Mouse (Mus musculus): ENCODE results near the gene Adamts12. TPM values are rescaled to one million over a fixed set of nuclear protein-coding genes. Genes with fewer than 3 reads are reported as not detected.

Gene Adamts12
- polyA plus RNA-seq, 1 experiment, result 0.15 TPM

DNA sequence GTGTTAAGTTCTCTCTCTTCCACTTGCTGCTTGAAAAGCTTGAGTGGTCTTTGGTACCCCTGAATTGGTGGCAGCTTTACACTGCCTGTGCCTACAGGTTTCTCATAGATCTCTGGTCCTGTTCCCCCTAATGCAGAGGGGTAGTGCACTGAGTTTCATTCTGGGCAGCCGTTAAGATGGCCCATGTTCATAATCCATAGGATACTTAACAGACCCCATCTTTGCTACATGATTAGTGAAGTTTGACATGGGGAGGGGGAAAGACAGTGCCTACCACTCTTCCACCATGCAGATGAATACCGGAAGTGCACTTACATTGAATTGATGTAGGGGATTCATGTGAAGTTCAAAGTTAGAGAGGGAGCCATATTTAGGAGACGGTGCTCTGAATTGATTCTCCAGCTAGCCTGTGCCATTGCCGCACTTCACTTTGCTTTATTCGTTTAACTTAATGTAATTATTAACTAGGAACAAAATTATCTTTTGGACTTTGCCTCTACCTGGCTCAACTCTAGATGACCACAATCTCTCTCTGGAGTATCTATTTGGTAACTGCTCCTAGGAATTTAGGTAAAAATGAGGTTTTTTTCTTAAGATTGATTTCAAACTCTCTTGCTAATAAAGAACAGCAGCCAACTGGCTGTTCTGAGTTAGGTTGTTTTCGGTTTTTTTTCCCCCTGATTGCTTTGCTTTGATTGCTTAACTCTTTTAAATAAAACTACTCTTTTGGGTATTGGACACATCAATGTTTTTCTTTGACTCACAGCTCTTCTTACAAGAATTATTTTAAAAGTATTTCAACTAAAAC, 214.9 kb downstream of the Adamts12 start:
- no peak for TF ChIP-seq CTCF (IDR thresholded peaks at IDR 0.05; ENCODE audit: borderline replicate concordance, insufficient read depth, low read depth, low read length)
- no peak for DNase-seq
- H3K27ac ChIP-seq (ENCODE audit: insufficient read depth, low read length), result no peak overlapping the region
- H3K4me1 ChIP-seq (ENCODE audit: control insufficient read depth, insufficient read depth, low read length), result no peaks in the 10 kb centered on the region
- WGBS, result 94% methylated on average over 6 of the region's 6 CpGs
- H3K27me3 ChIP-seq (ENCODE audit: control insufficient read depth, insufficient read depth, low read length), result no peaks in the 10 kb centered on the region
- H3K4me3 ChIP-seq (replicated peaks; ENCODE audit: insufficient read depth, low read depth, low read length), result no peak overlapping the region

DNA sequence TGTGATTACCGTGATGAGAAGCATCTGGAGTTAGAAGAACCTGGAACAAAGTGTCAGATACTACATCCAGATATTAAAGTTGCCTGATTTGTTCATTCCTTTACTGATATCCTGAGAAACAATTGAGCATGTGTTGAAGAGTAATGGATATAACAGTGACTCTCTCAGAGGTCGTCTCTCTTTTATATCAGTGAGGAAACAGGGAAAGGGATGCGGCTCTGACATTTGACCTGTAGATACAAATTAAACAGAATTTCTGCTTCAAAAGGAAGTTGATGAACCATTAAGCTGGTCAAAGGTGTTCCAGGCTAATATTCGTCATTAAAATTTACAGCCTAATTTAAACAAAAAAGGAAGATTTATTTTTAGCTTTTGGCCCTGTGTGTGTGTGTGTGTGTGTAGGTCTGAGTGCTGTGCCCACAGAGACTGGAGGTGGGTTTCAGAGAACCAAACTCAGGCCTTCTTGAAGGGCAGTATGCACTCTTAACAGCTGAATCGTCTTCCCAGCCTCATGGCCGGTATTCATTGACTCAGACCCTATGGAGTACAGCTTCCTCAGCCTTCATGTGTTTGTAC, 216.2 kb downstream of the Adamts12 start:
- 86% methylated on average over 6 of the region's 6 CpGs for WGBS
- H3K27me3 ChIP-seq (ENCODE audit: control insufficient read depth, insufficient read depth, low read length), result no peaks in the 10 kb centered on the region
- no peak for DNase-seq
- no peak overlapping the region for H3K4me3 ChIP-seq (replicated peaks; ENCODE audit: insufficient read depth, low read depth, low read length)
- TF ChIP-seq POLR2A (IDR thresholded peaks at IDR 0.05; ENCODE audit: borderline replicate concordance, insufficient read depth, low read length), result no peak
- TF ChIP-seq CTCF (IDR thresholded peaks at IDR 0.05; ENCODE audit: borderline replicate concordance, insufficient read depth, low read depth, low read length), result no peak
- no peak overlapping the region for H3K27ac ChIP-seq (ENCODE audit: insufficient read depth, low read length)
- H3K4me1 ChIP-seq (ENCODE audit: control insufficient read depth, insufficient read depth, low read length), result no peaks in the 10 kb centered on the region

DNA sequence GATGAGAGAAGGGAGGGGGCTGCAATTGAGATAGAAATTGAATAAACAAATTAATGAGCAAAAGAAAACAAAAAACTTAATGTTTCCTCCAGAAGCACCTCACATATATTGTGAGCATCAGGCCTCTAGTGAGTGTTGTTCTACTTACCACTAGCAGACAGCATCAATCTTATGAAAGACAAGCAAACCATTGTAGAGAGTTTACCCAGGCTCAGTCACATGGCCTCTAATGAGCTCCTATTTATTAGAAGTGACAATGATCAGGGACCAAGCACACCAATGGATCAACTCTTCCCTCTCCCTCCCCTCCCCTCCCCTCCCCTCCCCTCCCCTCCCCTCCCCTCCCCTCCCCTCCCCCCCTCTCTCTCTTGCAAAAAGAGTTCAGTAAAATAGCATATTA, 218.6 kb downstream of the Adamts12 start:
- DNase-seq, result no peak
- Histone ChIP-seq H3K27ac (ENCODE audit: insufficient read depth, low read length) (no peak overlapping the region), H3K27me3 (ENCODE audit: control insufficient read depth, insufficient read depth, low read length) (no peaks in the 10 kb centered on the region), H3K4me1 (ENCODE audit: control insufficient read depth, insufficient read depth, low read length) (no peaks in the 10 kb centered on the region), H3K4me3 (replicated peaks; ENCODE audit: insufficient read depth, low read depth, low read length) (no peak overlapping the region)
- TF ChIP-seq POLR2A (IDR thresholded peaks at IDR 0.05; ENCODE audit: borderline replicate concordance, insufficient read depth, low read length) (no peak), CTCF (IDR thresholded peaks at IDR 0.05; ENCODE audit: borderline replicate concordance, insufficient read depth, low read depth, low read length) (no peak)

DNA sequence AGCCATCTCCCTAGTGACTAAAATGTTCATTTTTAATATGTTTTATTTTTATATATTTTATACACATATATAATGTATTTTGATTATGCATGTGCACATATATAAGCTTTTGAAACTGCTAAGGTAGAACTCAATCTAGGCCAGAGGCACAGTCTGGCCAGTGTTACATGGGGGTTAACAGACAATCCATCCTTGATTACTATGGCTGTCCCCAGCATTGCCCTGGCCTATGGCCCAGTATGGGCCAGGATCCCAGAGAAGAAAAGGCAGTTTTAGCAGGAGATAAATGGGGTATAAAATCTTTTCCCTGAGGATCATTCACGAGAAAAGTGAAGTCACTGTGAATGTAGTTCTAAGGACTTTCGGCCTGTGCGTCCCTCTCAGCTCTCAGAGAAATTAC, 223.2 kb downstream of the Adamts12 start:
- no peak overlapping the region for H3K27ac ChIP-seq (ENCODE audit: insufficient read depth, low read length)
- H3K4me3 ChIP-seq (replicated peaks; ENCODE audit: insufficient read depth, low read depth, low read length), result no peak overlapping the region
- DNase-seq, result no peak
- H3K27me3 ChIP-seq (ENCODE audit: control insufficient read depth, insufficient read depth, low read length), result no peaks in the 10 kb centered on the region
- no peak for TF ChIP-seq POLR2A (IDR thresholded peaks at IDR 0.05; ENCODE audit: borderline replicate concordance, insufficient read depth, low read length)
- TF ChIP-seq CTCF (IDR thresholded peaks at IDR 0.05; ENCODE audit: borderline replicate concordance, insufficient read depth, low read depth, low read length), result no peak
- H3K4me1 ChIP-seq (ENCODE audit: control insufficient read depth, insufficient read depth, low read length), result no peaks in the 10 kb centered on the region
- 25% methylated on average over 3 of the region's 3 CpGs for WGBS

DNA sequence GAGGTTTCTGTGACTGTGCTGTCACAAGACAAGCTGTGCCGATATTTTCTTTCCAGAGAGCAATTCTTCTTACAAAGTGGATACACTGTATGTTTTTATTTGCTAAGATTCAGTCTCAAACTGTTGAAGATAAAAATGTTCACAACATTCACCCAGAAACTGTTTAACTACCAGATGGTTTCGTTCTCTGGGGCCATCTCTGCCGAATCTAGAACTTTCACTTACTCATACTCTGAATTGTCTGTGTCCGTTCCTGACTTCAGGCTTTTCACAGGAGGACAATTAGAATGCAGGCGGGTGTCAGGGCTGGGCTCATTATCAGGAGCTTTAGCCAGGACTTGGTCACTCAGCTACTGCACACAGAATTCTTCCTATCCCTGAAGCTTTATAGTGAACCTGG, 227.7 kb downstream of the Adamts12 start:
- TF ChIP-seq CTCF (IDR thresholded peaks at IDR 0.05; ENCODE audit: borderline replicate concordance, insufficient read depth, low read depth, low read length), result no peak
- no peak for TF ChIP-seq POLR2A (IDR thresholded peaks at IDR 0.05; ENCODE audit: borderline replicate concordance, insufficient read depth, low read length)
- no peaks in the 10 kb centered on the region for H3K27me3 ChIP-seq (ENCODE audit: control insufficient read depth, insufficient read depth, low read length)
- no peak overlapping the region for H3K27ac ChIP-seq (ENCODE audit: insufficient read depth, low read length)
- H3K4me1 ChIP-seq (ENCODE audit: control insufficient read depth, insufficient read depth, low read length), result no peaks in the 10 kb centered on the region
- DNase-seq, result no peak
- 83% methylated on average over 5 of the region's 5 CpGs for WGBS
- H3K4me3 ChIP-seq (replicated peaks; ENCODE audit: insufficient read depth, low read depth, low read length), result no peak overlapping the region

DNA sequence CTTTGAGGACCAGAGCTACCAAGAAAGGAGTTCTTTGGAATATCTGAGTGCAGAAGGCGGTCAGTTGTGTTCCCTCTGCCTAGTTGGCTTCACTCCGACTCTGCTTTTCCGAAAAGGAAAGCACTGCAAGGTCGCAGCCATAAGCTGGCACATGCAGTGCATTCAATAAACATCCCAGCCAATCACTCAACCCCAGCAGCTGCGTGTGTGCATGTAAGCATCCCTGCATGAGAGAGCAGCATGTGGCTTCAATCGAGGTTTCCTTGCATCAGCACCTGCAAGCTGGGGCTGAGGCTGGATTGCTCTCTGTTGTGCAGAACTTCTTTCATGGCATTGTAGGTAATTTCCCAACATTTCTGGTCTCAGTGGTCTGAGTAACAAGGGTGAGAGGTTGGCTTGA, 230.4 kb downstream of the Adamts12 start:
- DNase-seq, result no peak
- H3K4me1 ChIP-seq (ENCODE audit: control insufficient read depth, insufficient read depth, low read length), result no peaks in the 10 kb centered on the region
- no peak overlapping the region for H3K27ac ChIP-seq (ENCODE audit: insufficient read depth, low read length)
- WGBS, result 9% methylated on average over 6 of the region's 6 CpGs
- TF ChIP-seq CTCF (IDR thresholded peaks at IDR 0.05; ENCODE audit: borderline replicate concordance, insufficient read depth, low read depth, low read length) (no peak), POLR2A (IDR thresholded peaks at IDR 0.05; ENCODE audit: borderline replicate concordance, insufficient read depth, low read length) (no peak)
- H3K27me3 ChIP-seq (ENCODE audit: control insufficient read depth, insufficient read depth, low read length), result no peaks in the 10 kb centered on the region
- no peak overlapping the region for H3K4me3 ChIP-seq (replicated peaks; ENCODE audit: insufficient read depth, low read depth, low read length)

DNA sequence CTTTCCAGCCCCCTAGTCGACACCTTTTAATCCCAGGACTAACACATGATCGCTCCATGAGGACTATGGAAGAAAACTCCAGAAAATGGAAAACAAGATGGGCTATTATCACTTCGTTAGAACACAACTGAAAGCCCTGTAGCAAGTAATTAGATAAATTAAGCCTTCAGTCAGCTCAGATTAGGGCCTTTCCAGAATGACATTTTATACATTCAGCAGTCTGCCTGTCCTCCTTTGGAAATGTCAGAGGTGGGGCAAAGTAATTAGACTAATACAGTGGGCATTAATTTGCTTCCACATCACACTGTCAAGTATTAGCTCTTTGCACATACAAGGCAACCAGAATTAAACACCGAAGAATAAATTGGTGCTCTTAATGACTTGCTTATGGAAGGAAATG, 233.4 kb downstream of the Adamts12 start:
- H3K4me3 ChIP-seq (replicated peaks; ENCODE audit: insufficient read depth, low read depth, low read length), result no peak overlapping the region
- no peaks in the 10 kb centered on the region for H3K27me3 ChIP-seq (ENCODE audit: control insufficient read depth, insufficient read depth, low read length)
- no peaks in the 10 kb centered on the region for H3K4me1 ChIP-seq (ENCODE audit: control insufficient read depth, insufficient read depth, low read length)
- H3K27ac ChIP-seq (ENCODE audit: insufficient read depth, low read length), result no peak overlapping the region
- DNase-seq, result no peak
- TF ChIP-seq CTCF (IDR thresholded peaks at IDR 0.05; ENCODE audit: borderline replicate concordance, insufficient read depth, low read depth, low read length), result no peak
- no peak for TF ChIP-seq POLR2A (IDR thresholded peaks at IDR 0.05; ENCODE audit: borderline replicate concordance, insufficient read depth, low read length)
- 91% methylated on average over 4 of the region's 4 CpGs for WGBS

DNA sequence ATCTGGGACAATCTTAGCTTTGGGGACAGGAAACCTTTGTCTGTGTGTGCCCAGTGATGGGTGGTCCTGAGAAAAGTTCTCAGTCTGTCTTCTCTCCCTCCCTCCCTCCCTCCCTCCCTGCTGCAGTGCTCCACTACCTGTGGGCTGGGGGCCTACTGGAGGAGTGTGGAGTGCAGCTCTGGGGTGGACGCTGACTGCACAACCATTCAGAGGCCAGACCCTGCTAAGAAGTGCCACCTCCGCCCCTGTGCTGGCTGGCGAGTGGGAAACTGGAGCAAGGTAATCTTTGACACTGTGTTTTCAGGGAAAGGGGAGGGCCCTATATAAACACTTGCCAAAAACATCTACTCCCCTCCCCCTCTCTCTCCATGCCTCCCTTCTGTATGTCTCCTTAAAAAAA, 252.5 kb downstream of the Adamts12 start:
- no peak for DNase-seq
- Histone ChIP-seq H3K27ac (ENCODE audit: insufficient read depth, low read length) (no peak overlapping the region), H3K4me3 (replicated peaks; ENCODE audit: insufficient read depth, low read depth, low read length) (no peak overlapping the region), H3K4me1 (ENCODE audit: control insufficient read depth, insufficient read depth, low read length) (no peaks in the 10 kb centered on the region), H3K27me3 (ENCODE audit: control insufficient read depth, insufficient read depth, low read length) (no peaks in the 10 kb centered on the region)
- 53% methylated on average over 3 of the region's 3 CpGs for WGBS
- no peak for TF ChIP-seq POLR2A (IDR thresholded peaks at IDR 0.05; ENCODE audit: borderline replicate concordance, insufficient read depth, low read length)
- TF ChIP-seq CTCF (IDR thresholded peaks at IDR 0.05; ENCODE audit: borderline replicate concordance, insufficient read depth, low read depth, low read length), result no peak

All from cerebellum, adult 2 months (tissue).